Mouse (Mus musculus): ENCODE measurements around the gene Cdc5l.
A peak's percentile ranks its signal among the peaks of the same experiment; 100 is the strongest.

Cdc5l gene

DNA sequence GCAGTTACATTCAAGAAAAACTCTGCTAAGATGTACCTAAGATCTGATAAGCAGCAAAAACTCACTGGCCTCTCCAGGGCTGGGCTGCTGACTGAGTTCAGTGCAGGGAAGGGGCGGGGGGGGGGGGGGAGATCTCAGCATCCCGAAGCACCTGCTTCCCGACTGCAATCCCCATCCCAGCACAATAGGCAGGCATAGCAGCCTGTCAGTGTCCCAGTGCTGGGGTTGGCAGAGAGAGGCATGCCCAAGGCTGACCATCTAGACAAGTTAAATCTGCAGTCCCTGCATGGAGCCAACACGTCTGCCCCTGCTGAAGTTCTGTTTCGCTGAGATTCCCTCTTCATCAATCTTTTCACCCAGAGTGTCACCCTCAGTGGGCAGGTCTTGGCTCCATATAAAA is 63.0 kb downstream of the Cdc5l start:
- no peak for DNase-seq (ENCODE audit: low spot score in 2 of 2)

DNA sequence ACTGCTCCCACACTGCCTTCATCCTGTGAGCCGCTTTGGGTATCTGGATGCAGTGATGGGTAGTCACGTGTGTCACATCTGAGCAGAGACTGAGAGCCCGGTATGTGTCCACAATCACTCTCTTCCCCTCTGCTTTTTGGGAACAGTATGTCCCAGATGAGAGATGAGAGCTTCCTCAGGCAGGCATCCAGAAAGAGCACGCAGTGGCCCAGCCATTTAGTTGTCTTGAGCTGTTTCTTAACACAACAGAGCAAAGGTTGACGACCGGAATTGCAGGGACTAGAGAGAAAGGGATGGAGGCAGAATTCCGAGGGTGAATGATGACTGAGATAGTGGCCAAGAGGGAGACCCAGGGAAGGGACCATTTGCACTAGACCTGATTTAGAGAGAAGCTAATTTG is 68.7 kb downstream of the Cdc5l start:
- DNase-seq (ENCODE audit: low spot score in 2 of 2), result no peak

DNA sequence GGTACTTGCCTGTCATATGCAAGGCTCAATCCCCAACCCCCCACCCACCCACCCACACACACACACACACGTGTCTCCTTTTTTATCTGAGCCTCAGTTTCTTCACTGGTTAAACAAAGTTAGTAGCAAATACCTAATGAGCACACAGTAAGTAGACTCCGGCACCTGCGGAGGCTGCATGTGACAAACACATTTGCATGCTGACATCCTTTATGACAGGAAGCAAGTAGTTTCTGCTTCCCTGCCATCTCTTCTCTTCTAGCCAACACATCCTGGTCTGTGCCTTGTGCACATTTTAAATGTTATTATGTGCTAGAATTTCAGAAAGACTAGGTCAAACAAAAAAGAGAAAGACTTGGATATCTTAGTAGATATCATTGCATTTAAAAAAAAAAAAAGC is 72.6 kb downstream of the Cdc5l start:
- no peak for DNase-seq (ENCODE audit: low spot score in 2 of 2)

DNA sequence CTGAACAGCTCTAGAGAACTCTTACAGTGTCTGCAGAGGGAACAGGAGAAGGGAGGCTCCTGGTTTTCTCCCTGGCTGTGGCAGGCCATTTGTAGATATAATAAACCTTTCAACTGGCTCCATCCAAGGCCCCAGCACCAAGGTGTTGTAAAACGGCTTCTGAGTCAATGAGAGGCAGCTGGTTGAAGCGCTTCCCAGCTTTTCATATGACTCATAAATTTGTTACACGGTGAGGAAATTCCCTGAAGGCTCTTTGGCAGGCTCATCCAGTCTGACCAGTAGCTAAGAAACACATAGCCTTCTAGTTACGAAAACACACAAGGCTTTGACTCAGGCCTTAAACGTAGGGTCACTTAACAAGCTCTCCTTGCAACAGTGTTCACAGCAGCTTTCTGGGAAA is 74.1 kb downstream of the Cdc5l start:
- peak; percentile 61 to 73 for DNase-seq (ENCODE audit: low spot score in 2 of 2)

DNA sequence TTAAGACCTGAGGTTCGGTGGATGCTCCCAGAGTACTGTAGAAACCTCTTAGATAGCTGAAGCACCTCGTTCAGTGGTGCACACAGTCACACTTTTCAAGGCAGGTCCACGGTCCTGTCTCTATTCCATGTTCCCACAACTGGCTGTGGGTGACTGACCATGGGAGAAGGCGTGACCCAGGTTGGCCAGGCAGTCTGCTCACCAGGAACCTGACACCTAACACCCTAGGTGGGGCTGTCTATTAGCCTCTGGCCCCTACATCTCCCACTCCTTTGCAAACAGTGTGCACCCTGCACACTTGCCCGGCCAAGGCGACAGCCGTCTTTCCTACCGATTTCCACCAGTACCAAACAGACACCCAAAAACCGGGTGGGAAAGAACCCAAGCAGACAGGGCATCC is 77.1 kb downstream of the Cdc5l start:
- no peak for DNase-seq (ENCODE audit: low spot score in 2 of 2)

DNA sequence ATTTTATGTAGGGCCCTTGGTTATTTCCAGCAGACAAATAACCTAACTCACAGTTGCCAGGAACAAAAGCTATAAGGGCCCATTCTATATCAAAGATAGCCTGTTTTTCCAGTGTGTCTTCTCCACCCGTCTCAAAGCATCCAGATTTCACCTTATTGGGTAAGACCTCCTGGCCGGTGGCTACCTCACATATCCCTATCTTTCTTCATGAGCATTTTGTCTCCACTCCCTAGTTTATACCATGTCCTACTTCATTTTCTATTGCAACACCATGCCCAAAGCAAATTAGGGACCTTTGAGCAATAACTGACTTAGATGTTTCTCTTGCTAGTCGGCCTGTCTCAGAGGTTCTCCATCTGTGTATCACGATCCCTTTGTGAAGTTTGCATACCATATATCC is 85.6 kb downstream of the Cdc5l start:
- DNase-seq (ENCODE audit: low spot score in 2 of 2), result no peak

Data from urinary bladder, postnatal 36 days (tissue).